Comparison of ENCODE assay signal across 8 mouse cellular contexts in the genomic region with DNA sequence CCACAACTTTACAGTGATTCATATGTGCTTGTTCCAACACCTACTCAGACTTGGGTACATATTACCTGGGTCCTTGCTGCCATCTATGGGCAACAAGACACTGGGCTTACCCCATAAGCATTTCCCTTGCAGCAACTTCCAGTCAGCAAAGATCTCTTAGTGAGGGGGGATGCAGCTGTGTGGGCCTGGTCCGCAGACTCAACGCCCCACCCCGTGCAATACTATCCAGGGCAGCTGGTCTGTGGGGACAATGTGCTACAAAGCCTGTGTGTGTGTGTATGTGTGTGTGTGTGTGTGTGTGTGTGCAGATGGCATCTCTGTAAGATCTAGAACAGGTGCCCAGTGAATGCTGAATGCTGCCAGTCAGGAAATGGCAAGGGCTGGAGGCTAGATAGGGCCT. TPM values are rescaled to one million over a fixed set of nuclear protein-coding genes. Genes with fewer than 3 reads are reported as not detected.
A peak's percentile ranks its signal among the peaks of the same experiment; 100 is the strongest.
DNase-seq lines count a peak whose midpoint lies in the region.

No protein-coding gene starts in this region.

- intact Hi-C loops in left cerebral cortex, postnatal 14 days (cut with DNase I): loop anchor here (5.0 kb wide), 1 partner anchor 162 kb away; no protein-coding TSS in a partner anchor

- DNase-seq in cerebellum, adult 9-10 months: peak; percentile 61
- DNase-seq in cerebellum, adult 11 months: no peak
- peak; percentile 42 to 80 for DNase-seq in left cerebral cortex, postnatal 14 days (ENCODE audit: low spot score in 2 of 2)
- DNase-seq in left cerebral cortex, adult 11 months (ENCODE audit: low spot score): no peak
- peak; percentile 54 for DNase-seq in A20 (ENCODE audit: low read depth, low spot score)
- DNase-seq in cerebellum, postnatal 25 days: peak; percentile 58 to 63
- no peak for DNase-seq in embryo, embryonic 9.5 days (ENCODE audit: extremely low spot score)
- no peak for DNase-seq in layer of hippocampus, postnatal 25 days (ENCODE audit: extremely low spot score in 1 of 2, low spot score in 1 of 2)

RNA-seq across cellular contexts. Expression of a gene that starts 22.9 kb away (rescaled TPM):
- 1 to 10 TPM; 4.2 to 5.1 TPM for total RNA-seq in left cerebral cortex, postnatal 14 days (2021)
- 1 to 10 TPM; 3.7 to 5.0 TPM for total RNA-seq in layer of hippocampus, postnatal 25 days (2021)

RNA-seq across cellular contexts. Expression of a gene that starts 56.6 kb away (rescaled TPM):
- 10 to 100 TPM in 1 of 2 experiments, 1 to 10 TPM in 1; 9.9 to 11.9 TPM for total RNA-seq in left cerebral cortex, postnatal 14 days (2021)
- 10 to 100 TPM; 32.1 to 35.7 TPM for total RNA-seq in layer of hippocampus, postnatal 25 days (2021)

Comparison
In these comparisons a context has a peak if more than half of its experiments do, and no peak if none do; other contexts are left out.
1. DNase-seq: peak in cerebellum, adult 9-10 months (single experiment), left cerebral cortex, postnatal 14 days (2 of 2), A20 (single experiment) and cerebellum, postnatal 25 days (2 of 2); none in cerebellum, adult 11 months (single experiment), left cerebral cortex, adult 11 months (single experiment), embryo, embryonic 9.5 days (single experiment) and layer of hippocampus, postnatal 25 days (0 of 2).